Mouse (Mus musculus): ENCODE measurements around the gene Ddo.

Gene Ddo

DNA sequence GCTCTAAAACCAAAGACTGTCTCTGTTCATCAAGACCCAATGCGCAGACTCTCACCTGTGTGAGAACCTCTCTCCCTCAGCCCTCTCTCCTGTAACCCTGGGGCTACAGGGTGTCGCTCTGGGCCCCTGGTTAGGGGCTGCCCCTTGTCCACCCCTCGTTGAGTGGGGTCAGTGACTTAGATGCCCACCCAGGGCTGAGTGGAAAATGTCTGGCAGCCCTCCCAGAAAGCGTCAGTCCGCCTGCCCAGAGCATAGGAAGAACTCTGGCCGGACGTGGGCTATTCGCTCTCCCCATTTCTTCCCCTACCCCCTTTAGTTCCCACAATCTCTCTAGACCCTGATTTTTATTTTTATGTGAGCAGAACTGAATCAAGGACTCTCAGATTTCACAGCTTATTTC, 86.5 kb downstream of the Ddo start:
- no peak for DNase-seq (ENCODE audit: low spot score in 2 of 2)

DNA sequence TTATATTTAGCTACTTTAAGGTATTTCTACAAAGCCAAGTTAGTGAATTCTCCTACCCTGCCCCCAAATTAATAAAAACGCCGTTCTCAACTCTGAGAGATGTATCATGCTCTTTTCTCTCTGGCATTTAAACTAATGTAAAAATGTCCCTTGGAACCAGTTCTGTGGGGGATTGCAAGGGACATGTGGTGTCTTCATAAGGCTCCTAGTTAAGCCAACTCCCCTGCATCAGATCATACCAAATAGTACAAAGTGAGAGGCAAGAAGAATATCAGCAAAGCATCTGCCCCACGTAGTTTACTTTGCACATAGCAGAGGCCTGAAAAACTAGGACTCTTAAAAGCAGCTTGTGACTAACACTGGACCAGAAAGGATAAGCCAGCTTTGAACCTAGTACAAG, 86.9 kb downstream of the Ddo start:
- DNase-seq (ENCODE audit: low spot score in 2 of 2), result peak; percentile 42 to 50

DNA sequence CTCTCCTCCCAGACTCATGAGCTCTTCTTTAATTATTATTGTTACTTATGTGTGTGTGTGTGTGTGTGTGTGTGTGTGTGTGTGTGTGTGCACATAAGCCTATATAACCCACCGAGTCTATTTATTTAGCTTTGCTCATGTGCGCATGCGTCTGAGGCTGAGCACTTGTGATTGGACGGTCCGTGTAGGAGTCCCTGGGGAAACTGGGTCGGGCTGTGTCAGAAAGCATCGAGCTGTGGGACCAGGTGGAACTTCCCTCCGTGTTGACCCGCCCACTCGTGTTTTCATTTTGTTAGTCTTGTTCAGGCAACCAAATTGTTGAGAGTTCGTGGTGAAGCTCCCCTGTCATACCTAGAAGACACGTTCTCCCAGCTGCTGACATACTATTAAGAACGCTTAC, 88.6 kb downstream of the Ddo start:
- peak in 1 of 2 experiments; percentile 1 for DNase-seq (ENCODE audit: low spot score in 2 of 2)

DNA sequence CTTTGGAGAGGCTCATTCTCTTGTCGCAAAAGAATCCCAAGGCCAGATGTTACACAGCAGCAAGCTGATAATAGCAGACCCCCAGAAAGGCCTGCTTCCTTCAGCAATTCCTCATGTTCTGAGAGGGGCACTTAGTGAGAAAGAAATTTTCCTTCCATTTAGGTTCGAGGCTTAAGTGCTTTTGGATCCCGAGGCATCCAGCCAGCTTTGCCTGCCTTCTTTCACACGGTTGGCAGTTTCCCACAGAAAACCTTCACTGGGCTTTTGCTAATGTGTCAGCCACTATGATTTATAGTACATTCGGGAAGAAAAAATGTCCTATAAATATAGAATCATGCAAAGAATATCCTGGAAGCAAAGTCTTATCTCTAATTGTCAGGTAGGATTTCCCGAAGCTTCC, 89.3 kb downstream of the Ddo start:
- peak in 1 of 2 experiments; percentile 58 for DNase-seq (ENCODE audit: low spot score in 2 of 2)

DNA sequence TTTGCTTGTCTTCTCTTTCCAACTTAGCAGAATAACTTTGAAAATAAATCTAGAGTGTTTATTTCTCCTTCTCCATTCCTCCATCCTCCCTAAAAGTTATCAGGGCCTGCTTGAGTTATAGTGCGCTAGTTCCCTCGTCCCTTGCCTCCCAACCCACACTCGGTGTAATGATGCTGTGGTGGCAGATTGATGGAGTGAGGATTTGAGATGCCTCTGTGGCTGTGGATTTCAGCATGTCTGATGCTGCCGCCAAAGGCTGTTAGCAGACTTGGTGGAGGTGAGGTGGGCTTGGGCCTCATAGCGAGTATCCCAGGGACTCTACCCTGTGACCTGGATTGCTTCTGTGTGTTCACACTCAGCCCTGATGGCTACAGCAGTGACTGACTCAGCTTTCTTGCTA, 91.1 kb downstream of the Ddo start:
- no peak for DNase-seq (ENCODE audit: low spot score in 2 of 2)

DNA sequence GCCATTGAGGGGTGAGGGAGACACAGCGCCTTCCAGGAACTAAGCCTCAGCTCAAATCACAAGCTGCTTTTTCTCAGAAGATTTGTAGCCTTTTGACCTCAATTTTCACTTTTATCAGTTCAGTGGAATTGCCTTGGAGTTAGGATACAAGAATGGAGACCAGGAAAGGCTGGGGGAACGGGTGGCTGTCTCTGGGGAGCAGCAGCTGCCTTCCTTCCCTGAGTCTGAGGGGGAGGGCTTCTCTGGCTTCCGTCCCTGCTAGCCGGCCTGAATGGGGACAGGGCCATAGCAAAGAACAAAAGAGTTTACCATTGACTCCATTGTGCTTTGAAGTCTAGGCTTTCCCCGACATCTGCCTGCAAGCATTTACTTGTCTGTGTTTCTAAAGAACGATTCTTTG, 94.5 kb downstream of the Ddo start:
- DNase-seq (ENCODE audit: low spot score in 2 of 2), result no peak

DNA sequence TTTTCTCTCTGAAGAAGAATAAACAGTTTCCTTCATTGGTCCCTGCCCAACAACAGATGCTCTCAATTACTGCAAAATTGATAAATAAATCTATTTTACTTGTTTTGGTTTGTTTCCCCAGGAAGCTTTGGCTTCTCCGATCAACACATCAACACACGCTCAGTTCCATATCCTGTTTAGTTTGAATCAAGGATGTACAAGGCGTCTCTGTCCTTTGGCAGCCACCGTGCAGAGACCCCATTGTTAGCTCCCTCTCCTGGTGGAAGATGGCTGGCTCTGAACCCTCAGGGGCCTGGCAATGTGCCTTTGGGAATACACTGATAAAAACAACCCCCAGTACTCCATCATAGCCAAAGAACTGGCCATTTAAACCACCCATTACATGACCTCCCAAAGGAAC, 95.3 kb downstream of the Ddo start:
- DNase-seq (ENCODE audit: low spot score in 2 of 2), result no peak

DNA sequence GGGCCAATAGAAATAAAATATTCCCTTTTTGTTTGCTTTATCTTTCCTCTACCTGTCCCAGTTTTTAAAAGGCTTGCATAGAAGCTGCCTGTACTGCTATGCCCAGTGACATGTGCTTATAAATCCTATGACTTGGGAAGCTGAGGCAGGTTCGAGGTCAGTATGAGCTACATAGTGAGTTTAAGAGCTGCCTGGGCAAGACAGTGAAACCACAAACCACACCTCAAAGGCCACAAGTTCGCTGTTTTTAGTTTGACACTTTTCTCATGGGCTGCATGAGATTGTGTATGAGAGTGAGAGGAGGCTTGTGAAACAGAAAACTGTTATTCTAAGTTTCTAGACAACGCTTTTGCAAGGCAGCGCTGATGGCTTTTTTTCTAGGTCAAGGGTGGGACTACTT, 95.7 kb downstream of the Ddo start:
- DNase-seq (ENCODE audit: low spot score in 2 of 2), result no peak

DNA sequence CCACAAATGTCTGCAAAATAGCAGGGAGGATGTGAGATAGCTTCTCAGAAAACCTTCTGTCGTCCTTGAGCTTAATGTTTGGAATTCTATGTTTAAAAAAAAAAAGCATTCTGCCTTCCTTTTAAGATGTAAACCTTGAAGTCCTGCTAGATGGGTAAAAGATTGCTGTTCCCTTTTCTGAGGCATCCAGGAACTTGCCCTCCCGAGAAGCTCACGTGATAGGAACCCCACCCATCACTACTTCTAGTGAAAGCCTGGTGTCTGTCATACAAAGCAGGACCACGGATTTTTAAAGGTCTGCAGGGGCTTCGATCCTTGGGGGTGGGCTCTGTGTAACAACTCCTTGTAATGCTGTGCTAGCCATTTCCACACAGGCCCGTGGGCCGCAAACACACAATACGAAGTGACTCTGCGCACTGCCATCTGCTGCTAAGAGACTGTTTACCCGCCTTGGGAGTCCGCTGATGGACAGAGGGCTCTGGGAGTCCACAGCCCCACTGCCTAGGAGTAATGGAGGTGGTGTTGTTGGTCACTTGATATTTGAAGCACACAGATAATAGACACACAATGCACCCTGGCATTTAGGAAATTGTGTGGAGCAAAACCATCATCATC, 96.6 kb downstream of the Ddo start:
- DNase-seq (ENCODE audit: low spot score in 2 of 2), result no peak

DNA sequence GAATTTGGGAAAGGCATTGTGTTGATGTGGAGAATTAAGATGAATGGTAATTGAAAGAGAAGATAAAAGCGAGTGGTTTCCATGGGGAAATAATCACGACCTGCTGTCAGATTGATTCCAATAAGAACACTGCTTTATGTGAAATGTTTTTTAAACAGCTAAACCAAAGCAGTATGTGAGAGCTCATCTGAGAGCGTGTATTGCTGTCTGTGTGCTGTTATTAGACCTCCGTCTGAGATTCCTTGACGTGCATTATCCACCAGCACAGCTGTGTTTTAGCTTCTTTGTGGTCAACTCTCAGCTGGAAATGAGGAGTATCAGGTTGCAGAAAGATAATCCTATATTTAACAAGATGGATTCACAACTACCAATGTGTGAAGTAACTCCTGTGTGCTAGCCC, 97.2 kb downstream of the Ddo start:
- DNase-seq (ENCODE audit: low spot score in 2 of 2), result no peak

DNA sequence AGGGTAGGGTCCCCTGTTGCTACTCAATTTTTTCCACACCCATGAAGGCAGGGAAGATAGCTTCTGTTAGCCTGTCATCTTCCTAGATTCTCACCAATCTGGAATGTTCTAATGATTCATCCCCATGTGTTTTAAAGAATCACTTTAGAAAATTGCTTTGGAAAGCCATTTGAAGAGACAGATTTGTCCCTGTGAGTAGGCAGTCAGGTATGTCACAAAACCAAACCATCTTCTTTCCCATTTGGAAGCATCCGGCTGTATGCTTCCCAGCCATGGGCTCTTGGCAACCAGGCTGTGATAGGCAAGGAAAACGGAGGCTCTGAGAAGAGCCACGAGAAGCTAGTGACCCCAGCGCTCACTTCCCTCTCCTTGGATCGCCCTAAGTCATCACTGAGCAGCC, 100.4 kb downstream of the Ddo start:
- no peak for DNase-seq (ENCODE audit: low spot score in 2 of 2)

All from left cerebral cortex, adult 9 months (tissue).